Mouse (Mus musculus) kidney, adult 2 months (tissue): ENCODE results near the gene Dpp6. TPM values are rescaled to one million over a fixed set of nuclear protein-coding genes. Genes with fewer than 3 reads are reported as not detected.
A peak's percentile ranks its signal among the peaks of the same experiment; 100 is the strongest.

Experiments used
- DNase-seq: peaks from one replicate; pipeline ENCODE4 v3.0.0; 2021
- H3K27ac ChIP-seq: fragments of 200-500 bp; 2 replicates; pipeline ENCODE4 v1.5.1; 2012; ENCODE audit warnings: low read depth, low read length, control low read depth, inconsistent platforms; ENCODE audit not compliant: insufficient read depth
- H3K27me3 ChIP-seq: fragments of 200-500 bp; replicated peaks from 2 replicates; pipeline ENCODE4 v1.6.1; 2012; ENCODE audit warnings: mild to moderate bottlenecking, moderate library complexity, low read length, inconsistent platforms; ENCODE audit not compliant: control insufficient read depth, insufficient read depth
- H3K36me3 ChIP-seq: fragments of 200-500 bp; 2 replicates; pipeline ENCODE4 v1.6.1; 2012; ENCODE audit warnings: mild to moderate bottlenecking, moderate library complexity, low read length, inconsistent platforms; ENCODE audit not compliant: control insufficient read depth, insufficient read depth
- H3K4me1 ChIP-seq: fragments of 200-500 bp; 2 replicates; pipeline ENCODE4 v1.6.1; 2011; ENCODE audit warnings: low read length; ENCODE audit not compliant: control insufficient read depth, insufficient read depth
- H3K4me3 ChIP-seq: fragments of 200-500 bp; 2 replicates; pipeline ENCODE4 v1.5.1; 2011; ENCODE audit warnings: mild to moderate bottlenecking, low read depth, low read length, control low read depth; ENCODE audit not compliant: insufficient read depth
- CTCF ChIP-seq: fragments of 200-500 bp; conservative IDR thresholded peaks from 2 replicates; pipeline ENCODE4 v1.5.1; 2011; ENCODE audit warnings: low read depth, mild to moderate bottlenecking, control low read depth, low read length, moderate library complexity, mixed read lengths; ENCODE audit not compliant: insufficient read depth, insufficient read length
- POLR2A ChIP-seq: fragments of 200-500 bp; IDR thresholded peaks from one replicate; pipeline ENCODE4 v1.6.1; 2011; ENCODE audit warnings: low read depth, low read length, control low read depth
- WGBS: fragments of 180-500 bp; shearing (Covaris S2); methylation state at CpG from one replicate; pipeline ENCODE4 v1.1.7; 2018; 5-methylcytosine and 5-hydroxymethylcytosine counted together
- polyA plus RNA-seq: library from polyadenylated mRNA; depleted of rRNA; stranded (reverse); fragments of >200 nt; gene quantifications from 2 replicates; pipeline ENCODE4 v1.2.3, GENCODE M21; 2012

The Dpp6 gene
- polyA plus RNA-seq, 1 experiment = 0.61 TPM

- no peak overlapping the region for H3K27ac ChIP-seq
Observed at GRCm38 (mm10) chr5:27191242-27191969, 374.4 kb downstream of the Dpp6 start.

GRCm38 (mm10) chr5:27194157-27194556 is 377.2 kb downstream of the Dpp6 start:
- WGBS = 87% methylated on average over 3 of the region's 3 CpGs
- Histone ChIP-seq H3K27ac (no peak overlapping the region), H3K4me1 (no peaks in the 10 kb centered on the region), H3K4me3 (no peak overlapping the region), H3K27me3 (no peaks in the 10 kb centered on the region; the same call in 1 of the 2 replicates), H3K36me3 (no peaks in the 10 kb centered on the region)
- DNase-seq = no peak
- TF ChIP-seq CTCF (no peak), POLR2A (no peak)

More at GRCm38 (mm10) chr5:27191242-27191969, 374.4 kb downstream of the Dpp6 start:
- H3K36me3 ChIP-seq = no peaks in the 10 kb centered on the region
- DNase-seq = no peak
- no peak overlapping the region for H3K4me3 ChIP-seq
- TF ChIP-seq CTCF (no peak), POLR2A (no peak)
- H3K4me1 ChIP-seq = no peaks in the 10 kb centered on the region
- H3K27me3 ChIP-seq = no peaks in the 10 kb centered on the region; the same call in 1 of the 2 replicates
- 66% methylated on average over 5 of the region's 5 CpGs for WGBS

- H3K27ac ChIP-seq = no peak overlapping the region
- TF ChIP-seq POLR2A (no peak), CTCF (no peak)
- H3K4me3 ChIP-seq = no peak overlapping the region
- no peaks in the 10 kb centered on the region for H3K36me3 ChIP-seq
- peak; percentile 2 for DNase-seq
- 52% methylated on average over 1 of the region's 1 CpGs for WGBS
- H3K27me3 ChIP-seq = no peaks in the 10 kb centered on the region; the same call in 1 of the 2 replicates
- no peaks in the 10 kb centered on the region for H3K4me1 ChIP-seq
Observed at GRCm38 (mm10) chr5:27194975-27195374, 378.0 kb downstream of the Dpp6 start.

GRCm38 (mm10) chr5:27200581-27201341 is 383.8 kb downstream of the Dpp6 start:
- H3K36me3 ChIP-seq = no peaks in the 10 kb centered on the region
- no peak overlapping the region for H3K27ac ChIP-seq
- no peak overlapping the region for H3K4me3 ChIP-seq
- H3K27me3 ChIP-seq = no peaks in the 10 kb centered on the region
- 50% methylated on average over 2 of the region's 2 CpGs for WGBS
- no peak for DNase-seq
- TF ChIP-seq POLR2A (no peak), CTCF (no peak; the same call in 1 of the 2 replicates)
- no peaks in the 10 kb centered on the region for H3K4me1 ChIP-seq

- no peak overlapping the region for H3K4me3 ChIP-seq
- H3K27me3 ChIP-seq = no peaks in the 10 kb centered on the region
- no peak for TF ChIP-seq CTCF
- no peak for TF ChIP-seq POLR2A
- no peaks in the 10 kb centered on the region for H3K4me1 ChIP-seq
- no peaks in the 10 kb centered on the region for H3K36me3 ChIP-seq
- H3K27ac ChIP-seq = no peak overlapping the region
- DNase-seq = no peak
Observed at GRCm38 (mm10) chr5:27203131-27203530, 386.1 kb downstream of the Dpp6 start.

GRCm38 (mm10) chr5:27204721-27205120 is 387.7 kb downstream of the Dpp6 start:
- TF ChIP-seq CTCF (no peak), POLR2A (no peak)
- Histone ChIP-seq H3K27me3 (no peaks in the 10 kb centered on the region), H3K27ac (no peak overlapping the region), H3K36me3 (no peaks in the 10 kb centered on the region), H3K4me1 (no peaks in the 10 kb centered on the region), H3K4me3 (no peak overlapping the region)
- no peak for DNase-seq
- 76% methylated on average over 3 of the region's 3 CpGs for WGBS

GRCm38 (mm10) chr5:27205754-27206153 is 388.8 kb downstream of the Dpp6 start:
- no peak overlapping the region for H3K27ac ChIP-seq
- no peak for DNase-seq
- no peaks in the 10 kb centered on the region for H3K27me3 ChIP-seq
- 79% methylated on average over 2 of the region's 2 CpGs for WGBS
- H3K4me1 ChIP-seq = no peaks in the 10 kb centered on the region
- TF ChIP-seq POLR2A (no peak), CTCF (no peak)
- no peaks in the 10 kb centered on the region for H3K36me3 ChIP-seq
- no peak overlapping the region for H3K4me3 ChIP-seq
